Mouse (Mus musculus): Measurements from ENCODE around the gene Duox2. TPM values are rescaled to one million over a fixed set of nuclear protein-coding genes. Genes with fewer than 3 reads are reported as not detected.

Gene Duox2
- polyA plus RNA-seq, 1 experiment from 2014 or later: 0.61 TPM

- DNase-seq (ENCODE audit: low spot score): peak; percentile 88
Measured at GRCm38 (mm10) chr2:122302574-122303241, 4.5 kb upstream of the Duox2 start.

GRCm38 (mm10) chr2:122301921-122302573 lies 3.8 kb upstream of the Duox2 start:
- DNase-seq (ENCODE audit: low spot score): no peak

DNA sequence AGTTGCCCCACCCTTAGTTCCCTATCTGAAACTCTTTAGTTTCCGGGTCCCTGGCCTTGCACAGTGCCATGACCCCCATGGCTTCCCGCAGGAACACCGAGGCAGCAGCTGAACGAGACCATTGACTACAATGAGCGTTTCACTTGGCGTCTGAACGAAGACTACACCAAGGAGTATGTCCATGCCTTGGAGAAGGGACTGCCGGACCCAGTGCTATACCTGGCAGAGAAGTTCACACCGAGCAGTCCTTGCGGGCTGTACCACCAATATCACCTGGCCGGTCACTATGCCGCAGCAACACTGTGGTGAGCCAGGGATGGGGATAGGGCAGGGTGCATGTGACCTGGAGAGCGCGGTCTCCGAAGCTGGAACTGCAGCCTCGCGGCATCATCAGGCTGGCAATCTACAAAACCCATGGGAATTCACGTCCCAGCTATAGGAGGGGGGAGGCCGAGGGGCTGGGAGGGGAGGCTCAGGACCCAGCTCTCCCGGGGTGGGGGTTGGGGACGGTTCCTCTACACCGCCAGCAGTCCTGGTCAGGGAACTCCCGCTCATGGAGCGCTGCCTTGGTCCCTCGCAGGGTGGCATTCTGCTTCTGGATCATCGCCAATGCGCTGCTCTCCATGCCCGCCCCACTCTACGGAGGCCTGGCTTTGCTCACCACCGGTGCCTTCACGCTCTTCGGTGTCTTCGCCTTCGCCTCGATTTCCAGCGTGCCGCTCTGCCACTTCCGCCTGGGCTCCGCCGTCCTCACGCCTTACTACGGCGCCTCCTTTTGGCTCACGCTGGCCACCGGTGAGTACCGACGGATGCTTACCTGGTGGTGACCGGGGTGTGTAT lies 3.1 kb upstream of the Duox2 start:
- peak; percentile 53 for DNase-seq (ENCODE audit: low spot score)

GRCm38 (mm10) chr2:122300656-122301020 lies 2.4 kb upstream of the Duox2 start:
- DNase-seq (ENCODE audit: low spot score): no peak

- DNase-seq (ENCODE audit: low spot score): no peak
Measured at GRCm38 (mm10) chr2:122299911-122300655, 1.8 kb upstream of the Duox2 start.

GRCm38 (mm10) chr2:122298596-122299490 lies 594 bp upstream of the Duox2 start, which contains the start of gene Duoxa2:
Gene Duoxa2 (plus strand): TSS chr2:122298900.
- DNase-seq (ENCODE audit: low spot score): peak; percentile 64

GRCm38 (mm10) chr2:122297271-122298095 lies 766 bp downstream of the Duox2 start:
- DNase-seq (ENCODE audit: low spot score): no peak

DNA sequence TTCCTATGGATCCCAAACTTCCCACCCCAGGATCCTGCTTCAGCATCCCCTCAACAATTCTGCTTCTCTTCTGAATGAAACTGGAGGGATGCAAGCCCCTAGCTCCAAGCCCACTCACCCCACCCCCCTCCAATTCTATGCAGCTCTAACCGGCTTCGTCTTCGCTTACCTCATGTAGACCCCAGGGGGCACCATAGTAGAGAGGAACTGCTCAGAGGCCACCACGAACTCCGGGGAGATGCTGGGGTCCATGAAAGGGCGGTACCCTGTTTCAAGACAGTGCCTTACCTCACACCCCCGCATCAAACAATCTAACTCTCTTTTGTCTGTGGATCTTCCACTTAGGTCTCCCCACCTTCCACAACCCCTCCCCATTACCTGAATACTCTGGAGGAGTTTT lies 3.3 kb downstream of the Duox2 start:
- peak; percentile 52 for DNase-seq (ENCODE audit: low spot score)

GRCm38 (mm10) chr2:122286137-122286536 lies 12.1 kb downstream of the Duox2 start:
- no peak for DNase-seq (ENCODE audit: low spot score)

GRCm38 (mm10) chr2:122284091-122284490 lies 14.2 kb downstream of the Duox2 start:
- no peak for DNase-seq (ENCODE audit: low spot score)

DNA sequence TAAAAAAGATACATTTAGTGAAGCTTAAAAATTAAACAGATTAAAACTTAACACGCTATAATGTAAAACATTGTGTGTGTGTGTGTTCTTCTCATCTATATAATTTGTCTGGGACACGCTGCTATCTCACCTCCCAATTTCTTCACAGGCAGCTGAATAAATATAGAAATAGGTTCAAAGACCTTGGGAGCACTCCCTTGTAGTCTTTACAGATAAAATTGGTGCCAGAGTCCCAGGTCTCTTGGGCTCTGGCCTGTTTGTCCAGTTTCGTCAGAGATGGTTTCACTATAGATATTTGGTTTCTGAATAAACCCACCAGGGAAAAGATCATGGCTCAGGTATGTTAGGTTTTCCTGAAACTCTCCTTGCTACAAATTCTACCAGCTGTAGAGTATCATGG lies 19.5 kb downstream of the Duox2 start:
- DNase-seq (ENCODE audit: low spot score): no peak

- no peak for DNase-seq (ENCODE audit: low spot score)
Measured at GRCm38 (mm10) chr2:122266407-122267193, 31.6 kb downstream of the Duox2 start.

GRCm38 (mm10) chr2:122264690-122265089 lies 33.6 kb downstream of the Duox2 start:
- no peak for DNase-seq (ENCODE audit: low spot score)

DNA sequence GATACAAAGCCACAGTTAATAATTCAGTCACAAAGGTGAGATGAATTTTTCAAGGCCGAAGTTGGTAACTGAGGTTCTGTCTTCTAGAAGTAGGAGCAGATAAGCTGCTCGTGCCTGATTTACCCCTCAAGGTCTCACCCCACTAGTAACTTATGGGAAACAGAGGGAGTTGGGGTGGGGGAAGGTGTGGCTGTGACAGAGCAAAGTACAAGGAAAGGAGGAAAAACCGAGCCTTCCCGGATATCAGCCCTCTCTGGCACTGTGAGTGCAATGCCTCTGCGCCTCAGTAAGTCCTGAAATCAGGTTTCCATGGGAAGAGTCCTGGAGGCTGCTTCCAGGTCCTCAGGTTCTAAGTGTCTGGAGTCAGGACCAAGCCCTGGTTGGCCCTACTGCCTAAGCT lies 37.5 kb downstream of the Duox2 start:
- DNase-seq (ENCODE audit: low spot score): no peak

DNA sequence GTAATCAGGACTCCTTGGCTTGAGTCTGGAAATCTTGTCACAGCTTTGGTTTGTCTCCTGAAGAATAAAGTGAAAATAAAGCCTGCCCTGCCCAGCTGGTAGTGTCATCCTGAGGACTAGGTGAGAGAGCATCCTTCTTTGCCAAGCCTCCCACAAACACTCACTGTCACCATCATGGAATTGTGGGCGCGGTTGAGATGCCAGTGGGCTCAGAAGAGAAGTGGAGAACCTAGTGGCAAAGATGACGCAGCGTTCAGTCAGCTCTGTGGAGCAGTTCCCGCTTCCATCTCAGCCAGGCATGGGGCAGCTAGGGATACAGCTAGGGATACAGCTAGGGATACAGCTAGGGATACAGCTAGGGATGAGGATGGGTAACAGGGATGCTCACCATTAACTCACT lies 42.3 kb downstream of the Duox2 start:
- no peak for DNase-seq (ENCODE audit: low spot score)

GRCm38 (mm10) chr2:122247786-122248185 lies 50.5 kb downstream of the Duox2 start:
- DNase-seq (ENCODE audit: low spot score): no peak

GRCm38 (mm10) chr2:122243671-122244131 lies 54.5 kb downstream of the Duox2 start:
- peak; percentile 81 for DNase-seq (ENCODE audit: low spot score)

- no peak for DNase-seq (ENCODE audit: low spot score)
Measured at GRCm38 (mm10) chr2:122241935-122242334, 56.3 kb downstream of the Duox2 start.

DNA sequence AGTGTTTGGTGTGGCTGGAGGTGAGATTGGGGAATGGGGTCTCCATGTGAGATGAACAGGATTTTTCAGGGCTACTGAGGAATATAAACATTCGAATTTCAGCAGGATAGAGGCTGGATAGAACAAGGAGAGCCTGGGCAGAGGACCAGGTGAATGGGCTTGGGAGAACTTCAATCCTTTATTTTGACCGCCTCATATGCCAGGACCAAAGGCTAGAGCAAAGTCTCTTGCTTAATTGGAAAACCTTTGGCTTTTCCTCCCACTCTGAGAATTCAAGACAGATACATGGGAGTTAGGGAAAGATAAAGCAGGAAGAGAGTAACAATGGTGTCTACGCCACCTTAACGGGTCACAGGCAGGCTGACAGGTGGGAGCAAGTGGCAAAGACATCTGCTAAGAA lies 57.0 kb downstream of the Duox2 start:
- no peak for DNase-seq (ENCODE audit: low spot score)

Data from thymus, postnatal 0 days (tissue).